Comparison of ENCODE assay signal across 10 mouse cellular contexts in the genomic region with DNA sequence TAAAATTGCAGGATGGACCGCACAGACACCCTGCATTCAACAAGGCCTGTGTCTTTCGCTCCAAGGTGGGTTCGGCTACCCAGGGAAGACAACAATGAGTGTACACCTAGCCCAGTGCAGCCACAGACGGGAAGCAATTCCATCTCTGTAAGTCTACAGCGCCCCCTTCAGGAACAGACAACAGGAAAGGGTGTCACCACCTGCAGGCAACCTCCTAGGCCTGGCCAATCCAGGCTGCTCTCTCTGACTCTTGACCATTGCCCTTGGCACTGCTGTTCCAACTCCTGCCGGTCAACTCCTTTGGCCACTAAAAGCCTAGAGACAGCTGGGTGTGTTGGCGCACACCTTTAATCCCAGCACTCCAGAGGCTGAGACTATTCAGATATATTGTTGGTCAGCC. TPM values are rescaled to one million over a fixed set of nuclear protein-coding genes. Genes with fewer than 3 reads are reported as not detected.
DNase-seq lines count a peak whose midpoint lies in the region; ATAC-seq and TF ChIP-seq lines count a peak whose summit lies in the region.
"Had no signal": no experiment of that assay in that cellular context is flagged by ENCODE, and none has a peak within 500 bp of the region (broad histone marks: within the 10 kb centered on the region; RNA-seq: fewer than 3 reads in every experiment).

No protein-coding gene starts in this region.

- H3K9me3 ChIP-seq in hindbrain, postnatal 0 days (ENCODE audit: low read length), result no peaks in the 10 kb centered on the region
- H3K9me3 ChIP-seq in hindbrain, embryonic 16.5 days (ENCODE audit: control insufficient read depth, low read length), result no peaks in the 10 kb centered on the region

- H3K27me3 ChIP-seq in hindbrain, postnatal 0 days (ENCODE audit: insufficient read depth, low read length), result no peaks in the 10 kb centered on the region
- H3K27me3 ChIP-seq in hindbrain, embryonic 16.5 days (replicated peaks; ENCODE audit: control insufficient read depth, insufficient read depth, low read length), result no peaks in the 10 kb centered on the region
- H3K27me3 ChIP-seq in splenic B cell, adult 2 months (ENCODE audit: control insufficient read depth, insufficient read depth, low read length, poor library complexity, severe bottlenecking), result no peaks in the 10 kb centered on the region

- WGBS in hindbrain, postnatal 0 days, result 78% methylated on average over 7 of the region's 7 CpGs
- 73% methylated on average over 7 of the region's 7 CpGs for WGBS in hindbrain, embryonic 16.5 days

- peak; percentile 35 for TF ChIP-seq CTCF in hindbrain, postnatal 0 days (IDR thresholded peaks at IDR 0.05; ENCODE audit: low read depth)

- no peak overlapping the region for H3K27ac ChIP-seq in hindbrain, postnatal 0 days
- H3K27ac ChIP-seq in hindbrain, embryonic 16.5 days (ENCODE audit: low read depth, low read length), result no peak overlapping the region

- no peak overlapping the region for H3K9ac ChIP-seq in hindbrain, postnatal 0 days (replicated peaks; ENCODE audit: low read length)
- H3K9ac ChIP-seq in hindbrain, embryonic 16.5 days (ENCODE audit: low read depth, low read length), result no peak overlapping the region

- no peaks in the 10 kb centered on the region for H3K4me1 ChIP-seq in hindbrain, postnatal 0 days (ENCODE audit: insufficient read depth, low read length)
- no peaks in the 10 kb centered on the region for H3K4me1 ChIP-seq in hindbrain, embryonic 16.5 days (ENCODE audit: control insufficient read depth, insufficient read depth, low read depth, low read length)

- H3K4me2 ChIP-seq in hindbrain, postnatal 0 days (ENCODE audit: low read depth, low read length), result no peak overlapping the region
- H3K4me2 ChIP-seq in hindbrain, embryonic 16.5 days (ENCODE audit: low read length), result no peak overlapping the region

- H3K4me3 ChIP-seq in hindbrain, postnatal 0 days (ENCODE audit: low read length), result no peak overlapping the region
- H3K4me3 ChIP-seq in hindbrain, embryonic 16.5 days (ENCODE audit: low read length), result no peak overlapping the region

- no peak for ATAC-seq in hindbrain, postnatal 0 days
- ATAC-seq in hindbrain, embryonic 16.5 days, result no peak

- no peaks in the 10 kb centered on the region for H3K36me3 ChIP-seq in hindbrain, postnatal 0 days (ENCODE audit: insufficient read depth, low read length)
- H3K36me3 ChIP-seq in hindbrain, embryonic 16.5 days (ENCODE audit: control insufficient read depth, insufficient read depth, low read length), result no peaks in the 10 kb centered on the region
- no peaks in the 10 kb centered on the region for H3K36me3 ChIP-seq in splenic B cell, adult 2 months (ENCODE audit: control insufficient read depth, insufficient read depth, low read length, poor library complexity, severe bottlenecking)

- DNase-seq in hindbrain, postnatal 0 days (ENCODE audit: low spot score), result no peak
- peak; percentile 84 for DNase-seq in ES-CJ7 (ENCODE audit: low read depth, low spot score)
- DNase-seq in induced T-regulatory cell, adult 2 months (ENCODE audit: low read depth), result peak; percentile 74
- peak; percentile 78 for DNase-seq in splenic B cell, adult 2 months (ENCODE audit: low read depth, low spot score)
- DNase-seq in layer of hippocampus, postnatal 25 days (ENCODE audit: extremely low spot score in 1 of 2, low spot score in 1 of 2), result no peak
- no peak for DNase-seq in urinary bladder, adult 18-20 months (ENCODE audit: low spot score in 2 of 2)
- no peak for DNase-seq in layer of hippocampus, adult 8-10 months (ENCODE audit: low spot score in 2 of 2)
- DNase-seq: adrenal gland, postnatal 36 days; gastrocnemius, postnatal 25 days had no signal

RNA-seq across cellular contexts. Expression of gene Bak1, which starts 27.7 kb away (rescaled TPM):
- total RNA-seq in hindbrain, postnatal 0 days (2014; rRNA removed), result 62.9 and 70.8 TPM in 2 replicates
- polyA plus RNA-seq in hindbrain, postnatal 0 days (2015; fragmentation: Nextera tagmentation; extraction: Ambion mirVana), result 4.0 and 4.2 TPM in 2 replicates
- 4.0 and 4.1 TPM in 2 replicates for polyA plus RNA-seq in hindbrain, embryonic 16.5 days (2015; fragmentation: Nextera tagmentation; extraction: Ambion mirVana)
- total RNA-seq in layer of hippocampus, postnatal 25 days (2021), result 10 to 100 TPM; 15.4 to 16.3 TPM
- 10 to 100 TPM; 11.6 to 15.9 (median 13.7) TPM for total RNA-seq in layer of hippocampus, adult 8-10 months (2022)

RNA-seq across cellular contexts. Expression of gene Zbtb9, which starts 28.2 kb away (rescaled TPM):
- total RNA-seq in hindbrain, postnatal 0 days (2014; rRNA removed), result 21.4 and 22.7 TPM in 2 replicates
- polyA plus RNA-seq in hindbrain, postnatal 0 days (2015; fragmentation: Nextera tagmentation; extraction: Ambion mirVana), result 6.6 and 7.8 TPM in 2 replicates
- 13.0 and 15.6 TPM in 2 replicates for polyA plus RNA-seq in hindbrain, embryonic 16.5 days (2015; fragmentation: Nextera tagmentation; extraction: Ambion mirVana)
- 10 to 100 TPM; 14.8 to 16.2 TPM for total RNA-seq in layer of hippocampus, postnatal 25 days (2021)
- total RNA-seq in layer of hippocampus, adult 8-10 months (2022), result 10 to 100 TPM; 12.2 to 14.7 (median 13.7) TPM

RNA-seq across cellular contexts. Expression of gene Itpr3, which starts 56.0 kb away (rescaled TPM):
- total RNA-seq in hindbrain, postnatal 0 days (2014; rRNA removed), result 2.3 and 4.0 TPM in 2 replicates
- polyA plus RNA-seq in hindbrain, postnatal 0 days (2015; fragmentation: Nextera tagmentation; extraction: Ambion mirVana), result 0.58 TPM in 2 replicates
- polyA plus RNA-seq in hindbrain, embryonic 16.5 days (2015; fragmentation: Nextera tagmentation; extraction: Ambion mirVana), result 0.84 and 0.94 TPM in 2 replicates
- 1 to 10 TPM; 1.5 to 2.1 TPM for total RNA-seq in layer of hippocampus, postnatal 25 days (2021)
- 1 to 10 TPM; 3.0 to 4.8 (median 3.7) TPM for total RNA-seq in layer of hippocampus, adult 8-10 months (2022)

Comparison
In these comparisons a context has a peak if more than half of its experiments do, and no peak if none do; other contexts are left out.
1. DNase-seq: peak in ES-CJ7 (single experiment), induced T-regulatory cell, adult 2 months (single experiment) and splenic B cell, adult 2 months (single experiment); none in hindbrain, postnatal 0 days (single experiment), layer of hippocampus, postnatal 25 days (0 of 2), urinary bladder, adult 18-20 months (0 of 2) and layer of hippocampus, adult 8-10 months (0 of 2).